Mouse (Mus musculus) left cerebral cortex, adult 8-10 months (tissue): Measurements from ENCODE around the gene Zcchc17. TPM values are rescaled to one million over a fixed set of nuclear protein-coding genes. Genes with fewer than 3 reads are reported as not detected.

ENCODE experiments used
- DNase-seq, 2 experiments: peaks; one replicate each; pipeline ENCODE4 v3.0.0; 2022; ENCODE audit warnings: low spot score in 2 of 2
- total RNA-seq, 4 experiments: library from RNA; stranded (reverse); gene quantifications; 2 replicates each; pipeline ENCODE4 v1.2.4; 2022

Gene Zcchc17
- 10 to 100 TPM; 57.2 to 61.5 (median 60.9) TPM for total RNA-seq

DNA sequence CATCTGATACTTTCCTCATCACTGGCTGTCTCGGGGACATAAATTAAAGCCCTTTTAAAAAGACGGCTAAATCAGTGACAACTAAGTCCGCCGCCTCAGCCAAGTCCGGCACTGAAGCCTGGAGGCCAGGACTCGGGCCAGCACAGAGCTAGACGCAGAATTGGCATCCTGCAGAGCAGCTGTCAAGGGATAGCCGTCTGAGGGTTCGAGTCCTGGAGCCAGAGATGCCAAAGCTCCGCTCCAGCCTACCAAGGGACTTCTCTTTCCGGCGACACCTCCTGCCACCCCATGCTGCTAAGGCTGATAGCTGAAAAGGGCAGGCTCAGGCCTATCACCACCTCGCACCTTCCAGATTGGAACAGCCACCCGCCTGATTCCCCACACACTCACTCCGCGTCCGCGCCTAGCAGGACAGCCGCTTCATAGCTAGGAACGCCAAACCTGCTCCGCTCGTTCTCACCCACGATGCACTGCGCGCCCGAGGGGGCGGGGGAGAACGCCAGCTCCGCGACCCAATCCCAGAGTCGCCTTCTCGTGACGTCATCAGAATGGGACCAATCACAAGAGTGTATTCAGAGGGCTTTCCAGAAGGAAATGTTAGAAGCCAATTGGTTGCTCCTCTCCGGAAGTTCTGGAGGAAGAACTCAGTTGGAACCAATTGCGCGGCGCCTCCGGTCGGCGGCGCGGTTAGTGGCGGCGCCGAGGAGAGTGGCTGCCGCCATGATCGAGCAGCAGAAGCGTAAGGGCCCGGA, at the start of gene Zcchc17, which contains the start of gene Snrnp40:
Zcchc17 (minus strand) TSS at position 458 of the 752 bp plus-strand sequence.
Snrnp40 (plus strand) TSS at position 647 of the 752 bp plus-strand sequence.
- peak; percentile 93 to 99 for DNase-seq

DNA sequence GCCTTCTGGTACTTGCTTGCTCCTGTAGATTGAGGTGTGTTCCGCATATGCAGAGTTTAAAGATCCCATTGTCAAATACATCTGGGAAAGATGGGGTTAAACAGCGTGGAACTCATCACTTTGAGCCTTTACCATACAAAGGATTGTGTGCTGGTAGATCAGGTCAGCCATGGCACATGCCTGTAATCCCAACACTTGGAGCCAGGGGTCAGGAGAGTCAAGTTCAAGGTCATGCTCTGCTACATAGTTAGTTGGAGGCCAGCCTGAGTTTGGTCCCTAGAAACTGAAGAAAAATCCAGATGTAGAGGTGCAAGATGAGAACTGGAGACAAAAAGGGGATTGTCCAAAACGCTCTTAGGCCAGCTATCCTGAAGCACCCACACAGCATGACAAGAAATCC, 31.5 kb upstream of the Zcchc17 start:
- no peak for DNase-seq

- DNase-seq = no peak
Measured at GRCm38 (mm10) chr4:130389927-130390326, 30.2 kb upstream of the Zcchc17 start.

GRCm38 (mm10) chr4:130389496-130389895, 29.8 kb upstream of the Zcchc17 start:
- DNase-seq = peak in 1 of 2 experiments; percentile 32

GRCm38 (mm10) chr4:130387256-130387655, 27.5 kb upstream of the Zcchc17 start:
- no peak for DNase-seq

GRCm38 (mm10) chr4:130380418-130380817, 20.7 kb upstream of the Zcchc17 start:
- DNase-seq = no peak

- DNase-seq = no peak
Measured at GRCm38 (mm10) chr4:130379181-130379580, 19.4 kb upstream of the Zcchc17 start.

- no peak for DNase-seq
Measured at GRCm38 (mm10) chr4:130377500-130377899, 17.8 kb upstream of the Zcchc17 start.

- no peak for DNase-seq
Measured at GRCm38 (mm10) chr4:130376675-130377074, 16.9 kb upstream of the Zcchc17 start.

- DNase-seq = no peak
Measured at GRCm38 (mm10) chr4:130360238-130360590, 471 bp upstream of the Zcchc17 start.

DNA sequence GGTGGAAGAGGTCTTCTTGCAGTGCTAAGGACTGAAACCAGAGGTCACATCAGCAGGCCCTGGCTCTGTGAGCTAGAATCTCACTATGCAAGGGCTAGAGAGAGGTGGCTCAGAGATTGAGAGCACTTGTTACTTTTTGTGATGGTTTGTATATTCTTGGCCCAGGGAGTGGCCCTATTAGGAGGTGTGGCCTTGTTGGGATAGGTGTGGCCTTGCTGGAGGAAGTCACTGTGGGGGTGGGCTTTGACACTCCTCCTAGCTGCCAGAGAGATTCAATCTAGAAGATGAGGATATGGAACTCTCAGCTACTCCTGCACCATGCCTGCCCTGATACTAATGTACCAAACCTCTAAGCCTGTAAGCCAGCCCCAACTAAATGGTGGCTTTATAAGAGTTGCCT, 1.8 kb downstream of the Zcchc17 start:
- no peak for DNase-seq

DNA sequence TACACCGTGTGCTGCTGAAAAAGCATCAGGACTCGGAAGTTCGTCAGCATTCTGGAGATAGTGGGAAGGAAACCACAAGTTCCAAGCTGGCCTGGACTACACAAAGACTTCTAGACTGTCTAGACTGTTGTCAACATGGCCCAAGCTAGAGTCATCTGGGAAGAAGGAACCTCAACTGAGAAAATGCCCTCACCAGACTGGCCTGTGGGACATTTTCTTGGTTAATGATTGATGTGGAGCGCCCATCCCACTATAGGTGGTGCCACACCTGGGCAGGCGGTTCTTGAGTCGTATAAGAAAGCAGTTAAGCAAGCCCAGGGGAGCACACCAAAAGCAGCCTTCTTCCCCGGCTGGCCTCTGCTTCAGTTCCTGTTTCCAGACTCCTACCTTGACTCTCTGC, 7.2 kb downstream of the Zcchc17 start:
- DNase-seq = no peak

DNA sequence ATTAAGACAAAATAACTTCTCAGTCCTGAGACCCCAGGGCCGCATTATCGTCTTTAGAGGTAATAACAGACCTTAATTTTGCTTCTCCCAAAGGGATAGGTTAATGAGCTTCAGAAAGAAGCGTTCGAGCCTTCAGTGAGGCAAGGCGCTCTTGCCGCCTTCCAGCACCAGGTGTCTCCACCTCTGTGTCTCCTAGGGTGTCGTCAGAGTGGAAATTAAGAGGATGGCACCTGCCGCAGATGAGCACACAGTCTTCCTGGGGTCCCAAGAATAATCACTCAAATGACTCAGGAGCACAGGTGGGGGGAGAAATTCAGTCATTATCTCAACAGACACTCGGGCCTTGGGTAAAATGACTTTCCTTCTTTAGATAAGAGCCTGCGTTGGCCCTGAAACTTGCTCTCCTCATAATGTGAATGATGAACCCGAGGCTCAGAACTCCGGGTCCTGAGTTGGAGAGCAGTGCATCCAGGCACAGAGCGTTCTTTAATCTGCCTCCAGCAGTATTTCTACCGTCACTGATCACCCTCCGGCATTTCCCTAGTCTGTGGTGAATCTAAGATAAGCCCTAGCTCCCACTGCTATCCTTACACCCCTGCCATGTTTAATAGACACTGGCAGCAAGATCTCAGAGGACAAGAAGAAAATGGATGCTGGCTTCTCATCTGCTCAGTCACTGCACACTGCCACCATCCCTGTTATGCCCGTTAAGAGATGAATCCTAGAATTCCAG, 8.9 kb downstream of the Zcchc17 start:
- no peak for DNase-seq

DNA sequence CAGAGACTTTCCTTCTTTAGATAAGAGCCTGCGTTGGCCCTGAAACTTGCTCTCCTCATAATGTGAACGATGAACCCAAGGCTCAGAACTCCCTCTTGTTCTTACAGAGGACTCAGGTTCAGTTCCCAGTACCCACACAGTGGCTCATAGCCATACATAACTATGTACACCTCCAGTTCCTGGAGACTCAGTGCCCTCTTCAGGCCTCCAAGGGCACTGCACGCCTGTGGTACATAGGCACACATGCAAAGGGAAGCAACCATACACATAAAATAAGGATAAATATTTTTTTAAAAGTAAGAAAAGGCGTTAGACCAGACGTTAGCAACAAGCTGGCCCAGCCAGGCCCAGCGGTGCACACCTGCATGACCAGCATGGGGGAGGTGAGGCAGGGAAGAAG, 10.1 kb downstream of the Zcchc17 start:
- no peak for DNase-seq

DNA sequence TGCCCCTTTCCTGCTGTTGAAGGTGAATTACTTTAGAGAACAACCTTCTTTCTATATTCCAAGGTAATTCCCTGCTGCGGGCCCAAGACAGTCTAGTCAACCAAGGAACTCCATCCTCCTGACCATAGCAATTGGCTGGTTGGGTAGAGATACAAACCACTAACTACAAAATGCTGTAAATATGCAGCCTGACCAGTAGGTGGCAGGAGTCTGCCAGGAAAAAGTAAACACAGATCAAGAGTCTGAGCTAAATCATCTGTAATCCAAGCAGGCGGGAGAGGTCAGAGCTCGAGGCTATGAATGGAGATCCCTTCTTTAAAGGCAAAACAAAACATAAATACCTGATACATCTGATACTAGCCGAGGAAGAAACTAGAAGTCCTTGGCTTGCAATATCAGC, 18.1 kb downstream of the Zcchc17 start:
- no peak for DNase-seq

DNA sequence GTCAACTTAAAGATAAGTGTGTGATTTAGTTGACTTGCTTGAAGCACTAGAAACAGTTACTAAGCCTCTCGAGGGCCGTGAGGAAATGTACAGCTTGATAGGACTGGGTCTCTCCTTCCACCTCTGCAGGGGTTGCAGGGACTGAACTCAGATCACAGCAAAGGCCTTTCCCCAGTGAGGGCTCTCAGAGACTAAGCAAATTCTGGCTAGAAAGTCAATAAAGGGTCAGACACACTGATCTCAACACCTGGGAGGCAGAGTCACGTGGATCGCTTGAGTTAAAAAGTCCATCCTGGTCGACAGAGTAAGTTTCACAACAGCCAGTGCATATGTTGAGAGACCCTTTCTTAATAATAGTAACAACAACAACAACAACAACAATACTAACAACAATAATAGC, 23.9 kb downstream of the Zcchc17 start:
- DNase-seq = no peak

DNA sequence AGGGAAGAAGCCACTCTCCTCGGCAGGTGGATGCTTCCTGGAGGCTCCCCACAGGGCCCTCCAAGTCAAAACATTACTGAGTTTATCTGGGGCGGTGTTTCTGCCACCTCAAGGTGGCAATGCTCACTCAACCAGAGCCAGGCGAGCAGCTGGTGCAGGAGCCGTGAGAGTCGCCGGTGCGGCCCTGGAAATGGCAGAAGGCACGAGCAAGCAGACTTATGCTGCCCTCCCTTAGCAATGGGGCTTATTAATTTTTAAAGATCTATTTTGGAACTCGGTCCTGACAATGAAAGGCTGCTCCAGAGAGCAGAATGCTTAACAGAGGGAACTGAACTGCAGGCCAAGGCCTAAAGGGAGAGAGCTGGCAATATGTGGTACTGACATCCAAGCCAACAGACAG, 32.4 kb downstream of the Zcchc17 start:
- DNase-seq = no peak

DNA sequence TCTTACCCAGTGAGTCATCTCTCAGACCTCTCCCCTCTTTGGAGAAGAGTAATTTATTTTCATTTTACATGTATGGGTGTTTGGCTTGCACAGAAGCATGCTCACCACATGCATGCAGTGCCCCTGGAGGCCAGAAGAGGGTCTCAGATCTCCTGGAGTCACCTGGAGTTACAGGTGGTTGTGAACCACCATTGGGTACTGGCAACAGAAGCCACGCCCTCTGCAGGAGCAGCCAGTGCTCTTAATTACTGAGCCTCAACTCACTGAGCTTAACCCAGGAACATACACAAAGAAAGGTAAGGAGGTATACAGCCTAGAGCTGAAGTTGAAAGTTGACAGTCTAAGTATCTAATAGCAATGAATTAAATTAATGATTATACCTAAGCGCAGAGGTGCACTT, 34.3 kb downstream of the Zcchc17 start:
- no peak for DNase-seq

DNA sequence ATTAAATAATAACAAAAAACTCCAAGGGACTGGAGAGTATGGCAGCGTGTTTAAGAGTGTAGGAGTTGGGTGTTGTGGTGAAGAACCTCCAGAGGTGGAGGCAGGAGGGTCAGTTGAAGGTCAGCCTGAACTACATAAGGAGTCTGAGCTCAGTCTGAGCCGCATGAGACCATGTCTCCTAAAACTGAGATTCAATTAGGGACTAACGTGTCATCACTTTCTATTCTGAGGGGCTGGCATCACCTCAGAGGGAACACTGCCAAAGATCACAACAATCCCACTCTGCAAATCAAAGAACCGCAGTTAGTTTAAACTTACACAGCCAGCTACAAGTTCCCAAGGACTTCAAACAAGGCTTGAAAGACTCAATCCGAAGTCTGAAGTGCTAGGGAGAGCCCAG, 36.1 kb downstream of the Zcchc17 start:
- no peak for DNase-seq

DNA sequence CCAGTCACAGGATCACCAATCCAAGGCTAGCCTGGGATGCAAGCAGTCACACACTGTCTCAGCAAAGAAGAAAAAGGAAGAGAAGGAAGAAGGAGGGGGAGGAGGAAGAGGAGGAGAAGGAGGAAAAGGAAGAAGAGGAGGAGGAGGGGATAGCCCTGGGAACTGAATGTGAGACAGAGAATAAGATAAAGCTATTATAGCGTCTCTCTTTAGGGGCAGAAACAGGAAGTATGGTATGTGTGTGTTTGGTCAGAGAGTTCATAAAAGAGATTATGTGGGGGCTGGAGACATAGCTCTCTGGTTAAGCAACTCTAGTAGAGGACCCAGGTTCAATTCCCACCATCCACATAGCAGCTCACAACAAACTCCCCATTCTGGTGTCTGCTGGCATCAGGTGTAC, 36.6 kb downstream of the Zcchc17 start:
- no peak for DNase-seq

DNA sequence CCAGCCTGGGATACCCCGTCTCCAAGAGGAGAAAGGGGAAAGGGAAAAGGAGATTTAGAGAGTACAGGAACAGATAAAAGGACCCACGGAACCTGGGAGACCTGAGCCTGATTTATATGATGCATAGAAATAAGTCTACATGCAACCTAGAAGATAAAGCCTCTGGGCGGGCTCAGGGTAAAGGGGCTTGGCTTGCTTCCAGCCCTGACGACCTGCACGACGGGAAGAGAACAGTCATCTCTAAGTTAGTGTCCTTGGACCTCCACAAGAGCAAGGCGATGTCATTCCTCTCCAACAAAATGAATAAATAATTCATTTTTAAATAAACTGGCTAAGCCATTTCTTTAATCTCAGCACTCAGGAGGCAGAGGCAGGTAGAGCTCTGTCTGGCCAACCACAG, 37.2 kb downstream of the Zcchc17 start:
- DNase-seq = no peak

DNA sequence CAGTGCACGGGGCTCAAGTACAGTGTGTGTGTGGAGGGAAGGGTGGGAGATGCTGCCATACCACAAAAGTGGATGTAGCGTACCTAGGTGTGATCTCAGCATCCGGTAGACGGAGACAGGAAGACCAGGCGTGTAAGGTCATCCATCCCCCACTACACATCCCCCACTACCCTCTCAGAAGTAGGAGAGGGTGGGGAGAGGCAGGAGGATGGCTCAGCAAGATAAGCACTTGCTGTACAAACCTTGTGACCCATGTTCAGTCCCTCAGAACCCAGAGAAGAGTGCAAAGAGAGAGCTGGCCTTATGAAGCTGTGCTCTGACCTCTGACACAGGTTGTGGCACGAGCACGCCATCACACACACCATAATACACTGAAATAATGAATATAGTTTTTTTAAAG, 38.1 kb downstream of the Zcchc17 start:
- no peak for DNase-seq

DNA sequence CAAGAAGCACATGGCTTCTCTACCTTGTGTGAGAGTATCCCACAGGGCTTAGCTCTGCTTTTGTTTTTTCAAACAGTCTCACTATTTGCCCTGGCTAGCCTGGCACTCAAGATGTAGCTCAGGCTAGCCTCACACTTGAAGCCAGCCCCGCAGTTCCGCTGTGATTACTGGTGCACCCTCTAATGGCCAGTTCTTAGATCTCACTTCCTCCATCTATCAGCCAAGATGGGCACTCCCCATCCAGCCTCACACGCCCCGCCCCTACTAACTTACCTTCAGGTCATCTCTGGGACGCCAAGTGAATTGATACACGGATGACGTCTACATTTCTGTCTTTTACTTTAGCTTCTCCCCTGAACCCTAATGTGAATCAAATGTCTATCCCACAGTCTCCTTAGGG, 40.2 kb downstream of the Zcchc17 start:
- no peak for DNase-seq
